Mouse (Mus musculus) forebrain, embryonic 13.5 days (tissue): ENCODE data around the gene Hsf2bp. TPM values are rescaled to one million over a fixed set of nuclear protein-coding genes. Genes with fewer than 3 reads are reported as not detected.

Experiments
- ATAC-seq: fragments of 200-750 bp; cut with Nextera tagmentation; 2 replicates; pipeline ENCODE4 v1.8.0; 2017
- H3K27ac ChIP-seq: fragments of 300-500 bp; sonication (generic); 2 replicates; pipeline ENCODE4 v1.5.1; 2015; ENCODE audit warnings: inconsistent platforms, mild to moderate bottlenecking, moderate library complexity
- H3K27me3 ChIP-seq: fragments of 300-500 bp; sonication (generic); 2 replicates; pipeline ENCODE4 v1.6.1; 2015; ENCODE audit warnings: mild to moderate bottlenecking, inconsistent platforms
- H3K36me3 ChIP-seq: fragments of 300-500 bp; sonication (generic); 2 replicates; pipeline ENCODE4 v1.6.1; 2015; ENCODE audit warnings: mild to moderate bottlenecking, inconsistent platforms; ENCODE audit not compliant: poor library complexity, severe bottlenecking
- H3K4me1 ChIP-seq: fragments of 300-500 bp; sonication (generic); 2 replicates; pipeline ENCODE4 v1.6.1; 2015; ENCODE audit warnings: inconsistent platforms
- H3K4me2 ChIP-seq: fragments of 300-500 bp; sonication (generic); 2 replicates; pipeline ENCODE4 v1.6.1; 2015; ENCODE audit warnings: inconsistent platforms, mild to moderate bottlenecking, moderate library complexity
- H3K4me3 ChIP-seq: fragments of 300-500 bp; sonication (generic); 2 replicates; pipeline ENCODE4 v1.5.1; 2015; ENCODE audit warnings: mild to moderate bottlenecking, inconsistent platforms
- H3K9ac ChIP-seq: fragments of 300-500 bp; sonication (generic); 2 replicates; pipeline ENCODE4 v1.6.1; 2015; ENCODE audit warnings: mild to moderate bottlenecking, inconsistent platforms
- H3K9me3 ChIP-seq: fragments of 300-500 bp; sonication (generic); replicated peaks from 2 replicates; pipeline ENCODE4 v1.6.1; 2016; ENCODE audit warnings: inconsistent platforms
- WGBS: fragments of 180-500 bp; shearing (Covaris S2); methylation state at CpG from one replicate; pipeline ENCODE4 v1.1.7; 2015; 5-methylcytosine and 5-hydroxymethylcytosine counted together
- polyA plus RNA-seq: library from polyadenylated mRNA; unstranded; fragments of >200 nt; fragmentation: Nextera tagmentation; extraction: Ambion mirVana; gene quantifications from 2 replicates; pipeline ENCODE4 v1.2.1, GENCODE M21; 2015

The Hsf2bp gene
- polyA plus RNA-seq, 1 experiment from 2014 or later = 0.43 TPM

- H3K4me2 ChIP-seq = no peak overlapping the region
- H3K4me1 ChIP-seq = no peaks in the 10 kb centered on the region
- ATAC-seq = no peak
- H3K27me3 ChIP-seq = no peaks in the 10 kb centered on the region
- no peak overlapping the region for H3K4me3 ChIP-seq
- no peaks in the 10 kb centered on the region for H3K9me3 ChIP-seq
- H3K27ac ChIP-seq = no peak overlapping the region
- no peaks in the 10 kb centered on the region for H3K36me3 ChIP-seq
- H3K9ac ChIP-seq = no peak overlapping the region
- WGBS = 87% methylated on average over 5 of the region's 5 CpGs
Observed at GRCm38 (mm10) chr17:31974694-31975093, 61.5 kb downstream of the Hsf2bp start.

- no peak overlapping the region for H3K4me2 ChIP-seq
- 76% methylated on average over 7 of the region's 7 CpGs for WGBS
- ATAC-seq = no peak
- no peaks in the 10 kb centered on the region for H3K36me3 ChIP-seq
- H3K27me3 ChIP-seq = no peaks in the 10 kb centered on the region
- no peak overlapping the region for H3K9ac ChIP-seq
- no peaks in the 10 kb centered on the region for H3K9me3 ChIP-seq
- no peaks in the 10 kb centered on the region for H3K4me1 ChIP-seq
- H3K27ac ChIP-seq = no peak overlapping the region
- H3K4me3 ChIP-seq = no peak overlapping the region
Observed at GRCm38 (mm10) chr17:31973664-31974230, 62.4 kb downstream of the Hsf2bp start.

GRCm38 (mm10) chr17:31970890-31971289 lies 65.3 kb downstream of the Hsf2bp start:
- ATAC-seq = no peak
- Histone ChIP-seq H3K4me1 (no peaks in the 10 kb centered on the region), H3K9me3 (no peaks in the 10 kb centered on the region), H3K4me2 (no peak overlapping the region), H3K27me3 (no peaks in the 10 kb centered on the region), H3K36me3 (no peaks in the 10 kb centered on the region), H3K9ac (no peak overlapping the region), H3K27ac (no peak overlapping the region), H3K4me3 (no peak overlapping the region)
- 95% methylated on average over 2 of the region's 2 CpGs for WGBS

GRCm38 (mm10) chr17:31968801-31969200 lies 67.3 kb downstream of the Hsf2bp start:
- 91% methylated on average over 1 of the region's 1 CpGs for WGBS
- Histone ChIP-seq H3K9me3 (no peaks in the 10 kb centered on the region), H3K4me2 (no peak overlapping the region), H3K27ac (no peak overlapping the region), H3K9ac (no peak overlapping the region), H3K27me3 (no peaks in the 10 kb centered on the region), H3K4me1 (no peaks in the 10 kb centered on the region), H3K4me3 (no peak overlapping the region), H3K36me3 (no peaks in the 10 kb centered on the region)
- no peak for ATAC-seq

- Histone ChIP-seq H3K9ac (no peak overlapping the region), H3K4me1 (no peaks in the 10 kb centered on the region), H3K27ac (no peak overlapping the region), H3K36me3 (no peaks in the 10 kb centered on the region), H3K9me3 (no peaks in the 10 kb centered on the region), H3K4me2 (no peak overlapping the region), H3K27me3 (no peaks in the 10 kb centered on the region), H3K4me3 (no peak overlapping the region)
- ATAC-seq = no peak
- WGBS = 90% methylated on average over 4 of the region's 4 CpGs
Observed at GRCm38 (mm10) chr17:31967311-31967710, 68.8 kb downstream of the Hsf2bp start.

GRCm38 (mm10) chr17:31966566-31966965 lies 69.6 kb downstream of the Hsf2bp start:
- WGBS = 93% methylated on average over 1 of the region's 1 CpGs
- no peak for ATAC-seq
- H3K27ac ChIP-seq = no peak overlapping the region
- H3K9ac ChIP-seq = no peak overlapping the region
- H3K27me3 ChIP-seq = no peaks in the 10 kb centered on the region
- no peaks in the 10 kb centered on the region for H3K9me3 ChIP-seq
- no peak overlapping the region for H3K4me3 ChIP-seq
- no peaks in the 10 kb centered on the region for H3K36me3 ChIP-seq
- H3K4me1 ChIP-seq = no peaks in the 10 kb centered on the region
- H3K4me2 ChIP-seq = no peak overlapping the region

GRCm38 (mm10) chr17:31965623-31966022 lies 70.5 kb downstream of the Hsf2bp start:
- H3K4me2 ChIP-seq = no peak overlapping the region
- H3K27me3 ChIP-seq = no peaks in the 10 kb centered on the region
- H3K4me3 ChIP-seq = no peak overlapping the region
- H3K36me3 ChIP-seq = no peaks in the 10 kb centered on the region
- no peak overlapping the region for H3K9ac ChIP-seq
- ATAC-seq = no peak
- no peaks in the 10 kb centered on the region for H3K9me3 ChIP-seq
- H3K27ac ChIP-seq = no peak overlapping the region
- WGBS = 54% methylated on average over 2 of the region's 2 CpGs
- H3K4me1 ChIP-seq = no peaks in the 10 kb centered on the region

GRCm38 (mm10) chr17:31962930-31963329 lies 73.2 kb downstream of the Hsf2bp start:
- H3K36me3 ChIP-seq = no peaks in the 10 kb centered on the region
- H3K9ac ChIP-seq = no peak overlapping the region
- H3K27me3 ChIP-seq = no peaks in the 10 kb centered on the region
- H3K4me1 ChIP-seq = no peaks in the 10 kb centered on the region
- H3K4me3 ChIP-seq = no peak overlapping the region
- WGBS = 74% methylated on average over 4 of the region's 4 CpGs
- no peak for ATAC-seq
- H3K9me3 ChIP-seq = no peaks in the 10 kb centered on the region
- H3K4me2 ChIP-seq = no peak overlapping the region
- H3K27ac ChIP-seq = no peak overlapping the region

- H3K4me3 ChIP-seq = no peak overlapping the region
- no peak for ATAC-seq
Observed at GRCm38 (mm10) chr17:31962281-31962680, 73.9 kb downstream of the Hsf2bp start.

GRCm38 (mm10) chr17:31954551-31955140 lies 81.5 kb downstream of the Hsf2bp start:
- no peak overlapping the region for H3K9ac ChIP-seq
- no peak for ATAC-seq

More at GRCm38 (mm10) chr17:31962281-31962680, 73.9 kb downstream of the Hsf2bp start:
- no peak overlapping the region for H3K4me2 ChIP-seq
- WGBS = 90% methylated on average over 5 of the region's 5 CpGs
- no peak overlapping the region for H3K9ac ChIP-seq
- H3K4me1 ChIP-seq = no peaks in the 10 kb centered on the region
- H3K27me3 ChIP-seq = no peaks in the 10 kb centered on the region
- no peaks in the 10 kb centered on the region for H3K36me3 ChIP-seq
- H3K27ac ChIP-seq = no peak overlapping the region
- H3K9me3 ChIP-seq = no peaks in the 10 kb centered on the region

GRCm38 (mm10) chr17:31949076-31949475 lies 87.1 kb downstream of the Hsf2bp start:
- no peaks in the 10 kb centered on the region for H3K9me3 ChIP-seq
- no peaks in the 10 kb centered on the region for H3K4me1 ChIP-seq
- H3K36me3 ChIP-seq = no peaks in the 10 kb centered on the region
- H3K9ac ChIP-seq = no peak overlapping the region
- 85% methylated on average over 1 of the region's 1 CpGs for WGBS
- no peak overlapping the region for H3K27ac ChIP-seq
- ATAC-seq = no peak
- H3K4me2 ChIP-seq = no peak overlapping the region
- H3K27me3 ChIP-seq = no peaks in the 10 kb centered on the region
- H3K4me3 ChIP-seq = no peak overlapping the region

More at GRCm38 (mm10) chr17:31954551-31955140, 81.5 kb downstream of the Hsf2bp start:
- H3K9me3 ChIP-seq = no peaks in the 10 kb centered on the region
- no peaks in the 10 kb centered on the region for H3K4me1 ChIP-seq
- H3K27me3 ChIP-seq = no peaks in the 10 kb centered on the region
- H3K4me2 ChIP-seq = no peak overlapping the region
- no peaks in the 10 kb centered on the region for H3K36me3 ChIP-seq
- WGBS = 95% methylated on average over 9 of the region's 9 CpGs
- H3K27ac ChIP-seq = no peak overlapping the region
- no peak overlapping the region for H3K4me3 ChIP-seq

- Histone ChIP-seq H3K4me3 (no peak overlapping the region), H3K27me3 (no peaks in the 10 kb centered on the region), H3K36me3 (no peaks in the 10 kb centered on the region), H3K4me2 (no peak overlapping the region), H3K4me1 (no peaks in the 10 kb centered on the region), H3K9ac (no peak overlapping the region), H3K9me3 (no peaks in the 10 kb centered on the region), H3K27ac (no peak overlapping the region)
- WGBS = 94% methylated on average over 9 of the region's 9 CpGs
- no peak for ATAC-seq
Observed at GRCm38 (mm10) chr17:31946436-31946835, 89.7 kb downstream of the Hsf2bp start.
